Mouse (Mus musculus) monocyte, adult 59 days (primary cell): ENCODE results near the gene Cdh22. TPM values are rescaled to one million over a fixed set of nuclear protein-coding genes. Genes with fewer than 3 reads are reported as not detected.

Experiments
- total RNA-seq, 2 experiments: library from RNA; stranded (reverse); gene quantifications; one replicate each; pipeline ENCODE4 v1.2.4; 2023

Cdh22 gene
- under 1 TPM; 0.68 to 0.91 TPM for total RNA-seq

GRCm38 (mm10) chr2:165234613-165235291 is at the start of gene Cdh22:
TSS of gene Cdh22 (minus strand) at chr2:165234853.

GRCm38 (mm10) chr2:165090650-165091049 is 144.0 kb downstream of the Cdh22 start, which contains the start of gene 1700025C18Rik:
TSS of gene 1700025C18Rik (minus strand) at chr2:165090750.

Other genes with a start within 250 kb of the Cdh22 start
- 10 to 100 TPM; 34.4 to 35.2 TPM for gene Ncoa5, start 200.0 kb downstream of the Cdh22 start, total RNA-seq
- 10 to 100 TPM; 34.0 to 35.6 TPM for gene Cd40, start 179.2 kb downstream of the Cdh22 start, total RNA-seq
- gene 1700025C18Rik, start 144.1 kb downstream of the Cdh22 start, total RNA-seq, result not detected
- 100 to 1,000 TPM; 107 to 120 TPM for gene Slc35c2, start 53.0 kb upstream of the Cdh22 start, total RNA-seq
- gene Elmo2, start 91.6 kb upstream of the Cdh22 start, total RNA-seq, result 100 to 1,000 TPM; 220 to 237 TPM
- gene Zfp663, start 133.9 kb upstream of the Cdh22 start, total RNA-seq, result not detected
- under 1 TPM; 0.15 to 0.37 TPM for gene Zfp334, start 153.4 kb upstream of the Cdh22 start, total RNA-seq
- gene Ocstamp, start 165.6 kb upstream of the Cdh22 start, total RNA-seq, result 1 to 10 TPM; 3.6 to 4.2 TPM
- 1 to 10 TPM; 4.3 to 5.7 TPM for gene Slc13a3, start 238.4 kb upstream of the Cdh22 start, total RNA-seq